Mouse (Mus musculus) fibroblast of lung, adult 2 months (primary cell): ENCODE measurements around the gene Cbarp.

Experiments
- DNase-seq: peaks from one replicate; pipeline ENCODE4 v3.0.0-alpha.2; 2011; ENCODE audit warnings: low read depth

Cbarp gene

GRCm38 (mm10) chr10:80140666-80141035, at the start of gene Cbarp:
Gene Cbarp, minus strand, starts transcription at chr10:80140835.
- no peak for DNase-seq

- no peak for DNase-seq
Measured at GRCm38 (mm10) chr10:80189999-80190398, 49.4 kb upstream of the Cbarp start.

- no peak for DNase-seq
Measured at GRCm38 (mm10) chr10:80188453-80189024, 47.9 kb upstream of the Cbarp start.

- no peak for DNase-seq
Measured at GRCm38 (mm10) chr10:80187739-80188138, 47.1 kb upstream of the Cbarp start.

GRCm38 (mm10) chr10:80186649-80187048, 46.0 kb upstream of the Cbarp start:
- DNase-seq: no peak

- no peak for DNase-seq
Measured at GRCm38 (mm10) chr10:80182547-80182946, 41.9 kb upstream of the Cbarp start.

GRCm38 (mm10) chr10:80180823-80181222, 40.2 kb upstream of the Cbarp start:
- DNase-seq: no peak

- DNase-seq: no peak
Measured at GRCm38 (mm10) chr10:80180288-80180687, 39.7 kb upstream of the Cbarp start.

- no peak for DNase-seq
Measured at GRCm38 (mm10) chr10:80179068-80180051, 38.7 kb upstream of the Cbarp start, which contains the start of gene Efna2. Gene Efna2, plus strand, starts transcription at chr10:80179482.

- DNase-seq: no peak
Measured at GRCm38 (mm10) chr10:80177441-80178279, 37.0 kb upstream of the Cbarp start.

- no peak for DNase-seq
Measured at GRCm38 (mm10) chr10:80176270-80176834, 35.7 kb upstream of the Cbarp start.

GRCm38 (mm10) chr10:80175536-80176269, 35.1 kb upstream of the Cbarp start:
- DNase-seq: no peak

- DNase-seq: no peak
Measured at GRCm38 (mm10) chr10:80174705-80175104, 34.1 kb upstream of the Cbarp start.

- no peak for DNase-seq
Measured at GRCm38 (mm10) chr10:80173955-80174640, 33.5 kb upstream of the Cbarp start.

- DNase-seq: no peak
Measured at GRCm38 (mm10) chr10:80173358-80173757, 32.7 kb upstream of the Cbarp start.

- no peak for DNase-seq
Measured at GRCm38 (mm10) chr10:80172527-80173292, 32.1 kb upstream of the Cbarp start, which contains the start of gene 1600002K03Rik. Gene 1600002K03Rik, plus strand, starts transcription at chr10:80172944.

GRCm38 (mm10) chr10:80171760-80172526, 31.3 kb upstream of the Cbarp start:
- no peak for DNase-seq

GRCm38 (mm10) chr10:80171252-80171651, 30.6 kb upstream of the Cbarp start:
- DNase-seq: no peak

- no peak for DNase-seq
Measured at GRCm38 (mm10) chr10:80170601-80171021, 30.0 kb upstream of the Cbarp start.
